Mouse (Mus musculus) forebrain, embryonic 10.5 days (tissue): ENCODE measurements around the gene Smg1. TPM values are rescaled to one million over a fixed set of nuclear protein-coding genes. Genes with fewer than 3 reads are reported as not detected.

ENCODE experiments used
- DNase-seq: peaks from one replicate; pipeline ENCODE4 v3.0.0-alpha.2; 2017; ENCODE audit warnings: low spot score; ENCODE audit errors: extremely low spot score
- H3K27ac ChIP-seq: fragments of 300-500 bp; sonication (generic); 2 replicates; pipeline ENCODE4 v1.5.1; 2016; ENCODE audit warnings: mild to moderate bottlenecking
- H3K27me3 ChIP-seq: fragments of 300-500 bp; sonication (generic); 2 replicates; pipeline ENCODE4 v1.6.1; 2016; ENCODE audit warnings: mild to moderate bottlenecking; ENCODE audit not compliant: poor library complexity, severe bottlenecking
- H3K36me3 ChIP-seq: fragments of 300-500 bp; sonication (generic); replicated peaks from 2 replicates; pipeline ENCODE4 v1.6.1; 2016; ENCODE audit warnings: mild to moderate bottlenecking, moderate library complexity
- H3K4me1 ChIP-seq: fragments of 300-500 bp; sonication (generic); 2 replicates; pipeline ENCODE4 v1.6.1; 2016
- H3K4me3 ChIP-seq: fragments of 300-500 bp; sonication (generic); 2 replicates; pipeline ENCODE4 v1.5.1; 2016; ENCODE audit warnings: mild to moderate bottlenecking, moderate library complexity
- H3K9me3 ChIP-seq: fragments of 300-500 bp; sonication (generic); 2 replicates; pipeline ENCODE4 v1.6.1; 2016; ENCODE audit warnings: mild to moderate bottlenecking, moderate library complexity
- WGBS: fragments of 180-500 bp; shearing (Covaris S2); methylation state at CpG from one replicate; pipeline ENCODE4 v1.1.7; 2016; 5-methylcytosine and 5-hydroxymethylcytosine counted together
- polyA plus RNA-seq: library from polyadenylated mRNA; unstranded; fragments of >200 nt; fragmentation: Nextera tagmentation; extraction: Ambion mirVana; gene quantifications from 2 replicates; pipeline ENCODE4 v1.2.1, GENCODE M21; 2016

The Smg1 gene
- polyA plus RNA-seq, 1 experiment from 2014 or later = 15.9 TPM

DNA sequence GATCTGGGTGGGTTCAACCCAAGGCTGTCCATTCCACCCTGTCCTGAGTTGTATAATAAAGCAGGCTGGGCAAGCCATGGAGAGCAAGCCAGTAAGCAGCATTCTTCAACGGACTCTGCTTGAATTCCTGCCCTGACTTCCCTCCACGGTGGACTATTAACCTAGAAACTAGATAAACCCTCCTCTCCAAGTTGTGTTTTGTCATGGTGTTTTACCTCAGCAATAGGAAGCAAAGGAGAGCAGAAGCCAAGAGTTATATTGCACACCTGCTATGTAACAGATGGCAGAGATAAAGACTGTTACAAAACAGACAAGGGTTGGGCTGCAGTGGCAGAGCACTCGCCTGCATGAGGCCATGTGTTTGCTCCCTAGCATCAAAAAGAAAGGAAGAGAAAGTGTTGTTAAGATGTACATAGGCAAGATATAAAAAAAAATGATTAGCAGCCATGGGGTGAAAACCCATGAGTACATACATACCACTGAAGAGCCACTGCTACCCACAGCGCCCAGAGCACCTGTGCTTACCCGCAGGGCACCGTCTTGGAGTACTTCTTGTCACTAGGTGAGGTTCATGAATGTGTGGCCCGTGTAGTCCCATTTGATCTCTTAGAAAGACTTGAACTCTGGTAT is 16.3 kb upstream of the Smg1 start:
- Histone ChIP-seq H3K27me3 (no peaks in the 10 kb centered on the region), H3K27ac (no peak overlapping the region), H3K4me3 (no peak overlapping the region), H3K36me3 (no peaks in the 10 kb centered on the region), H3K4me1 (no peaks in the 10 kb centered on the region), H3K9me3 (no peaks in the 10 kb centered on the region)
- WGBS = 92% methylated on average over 7 of the region's 7 CpGs
- DNase-seq = no peak

DNA sequence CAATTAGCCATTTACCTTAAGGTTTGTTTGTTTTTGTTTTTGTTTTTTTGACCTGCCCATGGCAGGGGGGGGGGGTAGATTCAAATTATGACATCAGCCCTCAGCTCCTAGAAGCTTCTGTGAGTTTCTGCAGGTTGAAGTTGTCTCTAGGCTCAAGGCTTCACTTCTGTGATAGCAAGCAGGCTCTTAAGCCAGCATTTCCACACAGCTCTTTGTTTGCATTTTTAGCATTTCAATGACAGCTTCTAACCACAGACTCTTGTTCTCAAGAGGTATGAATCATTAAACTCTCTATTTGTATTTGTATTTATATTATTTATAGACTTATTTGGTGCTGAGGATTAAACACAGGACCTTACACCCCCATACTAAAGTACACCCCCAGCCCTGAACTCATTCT is 15.0 kb upstream of the Smg1 start:
- Histone ChIP-seq H3K27me3 (no peaks in the 10 kb centered on the region), H3K36me3 (no peaks in the 10 kb centered on the region), H3K27ac (no peak overlapping the region), H3K4me3 (no peak overlapping the region), H3K4me1 (peaks cover 8% of the 10 kb centered on the region; the same call in 1 of the 2 replicates), H3K9me3 (no peaks in the 10 kb centered on the region)
- no peak for DNase-seq

DNA sequence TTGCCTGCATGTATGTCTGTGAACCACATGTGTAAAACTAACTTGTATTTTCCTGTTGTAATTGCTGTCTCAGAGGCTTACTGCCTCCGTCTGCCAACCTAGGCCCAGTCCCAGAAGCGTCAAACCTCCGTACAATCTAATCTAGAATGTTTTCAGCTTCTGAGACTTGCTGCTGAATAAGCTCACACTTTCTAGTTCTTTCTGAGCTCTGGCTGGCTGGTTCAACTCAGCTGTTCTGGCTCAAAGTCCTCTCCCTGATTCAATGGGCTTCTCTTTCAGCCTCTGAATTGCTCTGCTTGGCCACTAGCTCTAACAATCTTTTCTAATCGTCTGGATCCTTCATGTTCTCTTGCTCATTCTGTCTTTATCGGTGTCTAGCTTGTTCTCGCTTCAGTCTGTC is 13.3 kb upstream of the Smg1 start:
- Histone ChIP-seq H3K27me3 (no peaks in the 10 kb centered on the region), H3K27ac (no peak overlapping the region), H3K4me3 (no peak overlapping the region), H3K9me3 (no peaks in the 10 kb centered on the region), H3K4me1 (peaks cover 21% of the 10 kb centered on the region), H3K36me3 (no peaks in the 10 kb centered on the region)
- DNase-seq = no peak
- 86% methylated on average over 6 of the region's 6 CpGs for WGBS

DNA sequence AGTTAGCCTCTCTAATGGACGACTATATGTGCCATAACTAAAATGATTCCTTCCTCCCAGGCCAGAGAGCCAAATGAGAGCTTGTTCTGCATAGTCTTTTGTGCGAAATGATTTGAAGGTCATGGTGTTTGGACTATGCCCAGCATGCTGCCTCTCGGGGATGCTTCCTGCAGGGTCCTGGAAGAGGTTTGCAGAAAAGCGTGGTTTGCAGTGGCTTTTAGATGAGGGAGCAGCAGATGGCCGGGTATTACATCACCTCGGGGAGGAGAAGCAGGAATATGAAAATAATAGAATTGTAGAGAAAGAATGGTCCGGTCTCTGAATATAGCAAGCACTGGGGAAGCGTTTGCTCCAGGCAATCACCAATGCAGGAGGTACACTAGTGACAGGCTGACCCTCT is 11.0 kb upstream of the Smg1 start:
- no peaks in the 10 kb centered on the region for H3K9me3 ChIP-seq
- H3K4me3 ChIP-seq = no peak overlapping the region
- DNase-seq = no peak
- no peak overlapping the region for H3K27ac ChIP-seq
- H3K27me3 ChIP-seq = no peaks in the 10 kb centered on the region
- no peaks in the 10 kb centered on the region for H3K36me3 ChIP-seq
- WGBS = 77% methylated on average over 8 of the region's 8 CpGs
- H3K4me1 ChIP-seq = peaks cover 21% of the 10 kb centered on the region

DNA sequence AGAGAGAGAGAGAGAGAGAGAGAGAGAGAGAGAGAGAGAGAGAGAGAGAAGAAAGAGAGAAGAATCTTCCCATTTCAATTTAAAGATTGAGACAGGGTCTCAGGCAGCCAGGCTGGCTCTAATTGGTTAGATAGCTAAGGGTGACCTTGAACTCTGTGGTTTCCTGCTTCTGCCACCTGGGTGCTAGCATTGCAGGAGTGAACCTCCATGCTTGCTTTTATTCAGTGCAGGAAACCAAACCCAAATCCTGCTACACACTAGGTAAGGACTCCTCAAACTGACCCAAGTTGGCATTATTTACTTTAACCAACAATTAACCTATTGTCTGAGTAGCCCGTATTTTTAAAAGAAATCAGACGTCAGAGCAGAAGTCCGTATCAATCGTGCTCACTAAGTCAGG is 10.5 kb upstream of the Smg1 start:
- Histone ChIP-seq H3K36me3 (no peaks in the 10 kb centered on the region), H3K27me3 (no peaks in the 10 kb centered on the region), H3K27ac (no peak overlapping the region), H3K4me3 (no peak overlapping the region), H3K4me1 (peaks cover 21% of the 10 kb centered on the region), H3K9me3 (no peaks in the 10 kb centered on the region)
- no peak for DNase-seq
- WGBS = 60% methylated on average over 4 of the region's 4 CpGs

DNA sequence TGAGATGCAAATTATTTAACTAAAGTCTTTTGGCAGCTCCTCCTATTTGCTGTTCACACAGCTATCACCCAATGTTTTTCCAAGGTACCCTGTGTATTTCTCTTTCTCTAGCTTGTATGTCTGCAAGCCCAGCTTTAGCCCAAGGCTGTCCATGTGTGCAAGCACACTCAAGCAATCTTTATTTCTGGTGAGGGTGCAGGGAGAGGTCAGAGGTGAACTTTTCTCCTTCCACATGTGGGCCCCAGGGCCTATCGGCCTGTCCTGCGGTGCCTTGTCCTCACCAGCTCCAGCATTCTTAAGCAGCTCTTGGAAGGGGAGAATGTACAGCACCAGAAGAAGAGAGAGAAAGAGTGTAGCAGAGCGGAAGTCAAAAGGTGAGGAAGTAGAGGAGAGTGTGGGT is 9.5 kb upstream of the Smg1 start:
- Histone ChIP-seq H3K27ac (peak overlapping the region; percentile 13; the same call in 1 of the 2 replicates), H3K27me3 (no peaks in the 10 kb centered on the region), H3K4me1 (peaks cover 21% of the 10 kb centered on the region), H3K4me3 (no peak overlapping the region), H3K36me3 (no peaks in the 10 kb centered on the region), H3K9me3 (no peaks in the 10 kb centered on the region)
- WGBS = 80% methylated on average over 3 of the region's 3 CpGs
- no peak for DNase-seq

DNA sequence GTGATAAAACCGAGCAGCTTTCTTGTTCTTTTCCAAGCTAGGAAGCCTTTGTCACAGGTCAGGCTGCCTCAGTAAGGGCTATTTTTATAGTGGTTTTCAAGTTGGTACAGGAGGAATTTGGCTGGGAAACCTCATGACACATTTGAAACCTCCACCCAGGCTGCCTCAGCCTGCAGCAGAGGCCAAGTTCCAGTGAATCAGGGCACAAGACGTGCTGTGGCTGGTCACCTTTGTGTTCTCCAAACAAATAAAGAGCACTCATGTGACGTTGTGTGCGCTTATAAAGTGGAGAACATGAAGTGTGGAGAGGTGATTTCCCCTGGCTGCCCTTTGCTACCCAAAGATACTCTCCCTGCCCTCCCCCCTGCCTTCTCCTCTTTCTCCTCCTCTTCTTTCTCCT is 8.9 kb upstream of the Smg1 start:
- Histone ChIP-seq H3K27me3 (no peaks in the 10 kb centered on the region), H3K4me1 (peaks cover 21% of the 10 kb centered on the region), H3K27ac (peak overlapping the region; percentile 36), H3K9me3 (no peaks in the 10 kb centered on the region), H3K4me3 (no peak overlapping the region), H3K36me3 (no peaks in the 10 kb centered on the region)
- no peak for DNase-seq
- 45% methylated on average over 4 of the region's 4 CpGs for WGBS

DNA sequence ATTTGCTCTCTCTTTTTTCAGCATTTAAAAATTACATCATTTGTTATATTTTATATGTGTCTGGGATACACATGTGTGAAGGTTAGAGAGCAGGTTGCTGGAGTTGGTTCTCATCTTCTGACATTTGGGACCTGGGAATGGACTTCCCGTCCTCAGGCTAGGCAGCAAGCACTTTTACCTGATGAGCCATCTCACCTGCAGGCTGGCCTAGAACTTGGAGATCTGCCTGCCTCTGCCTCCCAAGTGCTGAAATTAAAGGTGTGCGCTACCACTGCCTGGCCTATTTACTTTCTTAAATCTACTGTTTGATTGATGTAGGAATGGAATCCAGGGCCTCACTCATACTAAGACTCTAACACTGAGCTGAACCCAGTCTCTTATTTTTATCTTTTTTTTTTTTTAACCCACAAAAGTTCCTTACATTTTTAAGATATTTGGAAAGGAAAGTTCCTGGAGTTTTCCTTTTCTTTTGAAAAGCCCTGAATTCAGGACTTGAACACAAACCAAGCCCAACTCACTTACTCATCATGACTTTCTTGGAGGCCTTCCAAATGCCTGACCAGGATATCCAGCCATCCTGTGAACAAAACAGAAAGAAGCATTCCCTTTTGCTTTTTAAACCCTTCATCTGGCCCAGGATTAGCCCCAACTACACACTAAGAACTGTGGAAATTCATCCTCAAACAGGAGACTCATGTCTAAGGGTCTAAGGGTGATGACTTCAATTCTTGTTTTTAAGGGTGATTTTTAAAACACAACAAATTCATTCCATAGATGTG is 8.1 kb upstream of the Smg1 start:
- peaks cover 21% of the 10 kb centered on the region for H3K4me1 ChIP-seq
- DNase-seq = no peak
- 92% methylated on average over 2 of the region's 2 CpGs for WGBS
- no peak overlapping the region for H3K4me3 ChIP-seq
- H3K9me3 ChIP-seq = no peaks in the 10 kb centered on the region
- no peaks in the 10 kb centered on the region for H3K27me3 ChIP-seq
- H3K27ac ChIP-seq = no peak overlapping the region
- H3K36me3 ChIP-seq = no peaks in the 10 kb centered on the region

DNA sequence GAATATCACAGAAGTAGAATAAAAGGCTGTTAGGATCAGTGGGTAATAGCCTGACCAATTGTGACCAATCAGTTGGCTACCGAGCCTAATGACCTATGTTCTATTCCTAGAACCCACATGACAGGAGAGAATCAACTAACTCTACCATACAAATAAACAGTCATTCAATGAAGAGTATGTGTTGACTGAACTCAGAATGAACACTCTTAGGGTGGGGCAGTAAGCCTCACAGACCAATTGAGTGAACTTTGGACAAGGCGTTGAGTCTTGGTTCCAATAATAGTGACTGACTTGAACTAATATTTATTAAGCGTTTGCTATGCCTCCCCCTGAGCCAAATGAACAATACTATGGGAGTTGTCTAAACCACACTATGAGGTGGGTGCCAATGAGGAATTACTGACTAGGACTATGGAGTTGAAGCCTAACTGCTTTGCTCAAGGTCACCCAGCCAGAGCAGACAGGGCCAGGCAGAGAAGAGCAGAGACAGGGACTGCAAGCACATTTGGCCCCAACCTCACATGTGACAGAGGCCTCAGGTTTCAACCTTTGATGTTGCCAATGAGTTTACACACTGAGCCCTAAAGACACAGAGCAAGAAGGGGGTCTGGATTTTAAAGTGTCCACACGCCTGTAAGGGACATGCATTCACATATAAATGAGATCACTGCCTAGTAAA is 7.2 kb upstream of the Smg1 start:
- Histone ChIP-seq H3K9me3 (no peaks in the 10 kb centered on the region), H3K27me3 (no peaks in the 10 kb centered on the region), H3K36me3 (no peaks in the 10 kb centered on the region), H3K4me1 (peaks cover 21% of the 10 kb centered on the region), H3K4me3 (no peak overlapping the region), H3K27ac (no peak overlapping the region)
- WGBS = 90% methylated on average over 4 of the region's 4 CpGs
- DNase-seq = no peak

DNA sequence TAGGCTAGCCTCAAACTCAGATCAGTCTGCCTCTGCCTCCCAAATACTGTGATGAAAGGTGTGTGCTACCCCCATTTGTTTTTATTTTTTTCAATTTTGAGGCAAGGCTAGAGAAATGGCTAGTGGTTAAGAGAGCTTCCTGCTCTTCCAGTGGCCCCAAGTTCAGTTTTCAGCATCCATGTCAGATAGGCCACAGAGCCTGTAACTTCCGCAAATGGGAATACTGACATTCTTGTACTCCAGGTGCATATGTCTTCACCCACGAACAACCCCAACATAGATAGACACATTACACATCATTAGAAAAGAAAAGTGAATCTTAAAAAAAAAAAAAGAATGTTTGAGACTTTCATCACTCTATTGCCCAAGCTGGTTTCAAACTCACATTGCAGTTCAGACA is 6.1 kb upstream of the Smg1 start:
- Histone ChIP-seq H3K27ac (no peak overlapping the region), H3K27me3 (no peaks in the 10 kb centered on the region), H3K36me3 (no peaks in the 10 kb centered on the region), H3K4me3 (no peak overlapping the region), H3K9me3 (no peaks in the 10 kb centered on the region), H3K4me1 (peaks cover 20% of the 10 kb centered on the region)
- no peak for DNase-seq
- WGBS = 90% methylated on average over 2 of the region's 2 CpGs

DNA sequence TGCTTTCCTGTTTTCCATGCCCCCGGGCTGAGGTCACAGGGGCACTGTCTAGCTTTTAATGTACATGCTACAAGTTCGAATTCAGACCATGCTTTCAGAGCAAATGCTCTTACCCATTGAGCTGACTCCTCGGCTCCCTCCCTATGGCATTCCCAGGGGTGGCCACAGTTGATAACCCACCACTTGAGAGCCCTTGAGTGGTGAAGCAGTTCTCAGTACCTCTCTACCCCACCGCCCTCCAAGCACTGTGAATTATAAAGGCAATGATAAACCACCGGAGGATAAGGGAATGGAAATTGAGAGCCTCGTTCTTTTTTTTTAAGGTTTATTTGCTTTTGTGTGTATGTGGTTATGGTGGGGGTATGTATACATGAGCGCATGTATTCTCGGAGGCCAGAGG is 4.6 kb upstream of the Smg1 start:
- Histone ChIP-seq H3K9me3 (no peaks in the 10 kb centered on the region), H3K27ac (no peak overlapping the region), H3K36me3 (no peaks in the 10 kb centered on the region), H3K27me3 (no peaks in the 10 kb centered on the region), H3K4me3 (no peak overlapping the region), H3K4me1 (peaks cover 15% of the 10 kb centered on the region)
- no peak for DNase-seq
- 91% methylated on average over 8 of the region's 8 CpGs for WGBS

DNA sequence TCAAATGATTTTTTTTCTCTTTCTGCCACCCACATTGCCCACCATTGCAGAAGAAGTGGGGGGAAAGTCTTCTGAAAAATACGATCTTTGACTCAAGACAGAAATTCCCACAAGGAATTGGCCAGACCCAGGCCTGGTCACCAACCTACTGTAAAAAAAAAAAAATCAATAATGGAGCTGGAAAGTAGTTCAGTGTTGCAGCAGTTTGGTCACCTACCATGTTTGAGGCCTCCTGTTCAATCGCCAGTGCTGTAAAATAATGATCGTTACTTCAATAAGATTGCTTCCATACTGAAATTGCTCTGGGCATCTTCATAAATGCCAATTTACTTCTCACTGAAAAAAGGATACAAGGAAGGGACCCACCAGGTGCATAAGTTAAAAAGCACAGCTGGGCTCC is 1.8 kb upstream of the Smg1 start:
- DNase-seq = no peak
- Histone ChIP-seq H3K36me3 (no peaks in the 10 kb centered on the region), H3K4me3 (no peak overlapping the region), H3K27me3 (no peaks in the 10 kb centered on the region), H3K4me1 (peaks cover 20% of the 10 kb centered on the region), H3K27ac (no peak overlapping the region), H3K9me3 (no peaks in the 10 kb centered on the region)
- 98% methylated on average over 3 of the region's 3 CpGs for WGBS

DNA sequence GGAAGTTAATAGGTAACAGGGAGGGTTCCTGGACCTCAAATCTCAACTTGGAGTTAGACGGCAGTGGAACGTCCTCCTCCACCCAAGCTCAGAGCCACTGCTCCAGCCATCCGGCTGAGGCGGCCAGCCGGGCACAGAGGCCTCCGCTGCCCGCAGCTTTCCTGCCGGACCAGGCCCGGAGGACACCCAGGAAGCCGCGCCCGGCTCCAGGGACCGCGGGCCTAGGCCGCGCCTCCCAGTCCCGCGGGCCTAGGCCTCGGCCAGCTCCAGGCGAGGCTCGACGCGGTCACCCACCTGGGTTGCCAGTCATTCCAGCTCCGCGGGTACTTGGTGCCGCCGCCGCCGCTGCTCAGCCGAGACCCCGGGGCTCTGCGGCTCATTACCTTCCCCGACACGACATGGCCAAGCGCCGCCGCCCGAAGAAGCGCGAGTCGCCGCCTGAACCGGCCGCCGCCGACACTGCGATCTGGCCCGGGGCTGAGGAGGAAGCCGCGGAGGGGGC is 508 bp downstream of the Smg1 start:
- Histone ChIP-seq H3K27ac (peak overlapping the region; percentile 97), H3K4me3 (peak overlapping the region; percentile 94), H3K4me1 (peaks cover 20% of the 10 kb centered on the region), H3K9me3 (no peaks in the 10 kb centered on the region), H3K36me3 (peaks cover 5% of the 10 kb centered on the region; the same call in 1 of the 2 replicates), H3K27me3 (no peaks in the 10 kb centered on the region)
- peak; percentile 66 for DNase-seq
- under 1% methylated on average over 50 of the region's 50 CpGs for WGBS
